Mouse (Mus musculus) midbrain, postnatal 0 days (tissue): Measurements from ENCODE around the gene Tssk3. TPM values are rescaled to one million over a fixed set of nuclear protein-coding genes. Genes with fewer than 3 reads are reported as not detected.
A peak's percentile ranks its signal among the peaks of the same experiment; 100 is the strongest.

Source experiments
- ATAC-seq: fragments of 200-750 bp; cut with Nextera tagmentation; 2 replicates; pipeline ENCODE4 v1.8.0; 2017; ENCODE audit warnings: moderate number of reproducible peaks, mild to moderate bottlenecking, moderate TSS enrichment, moderate library complexity; ENCODE audit not compliant: low FRiP score
- DNase-seq: peaks from one replicate; pipeline ENCODE4 v3.0.0-alpha.2; 2015; ENCODE audit warnings: low spot score
- H3K27ac ChIP-seq: fragments of 300-500 bp; sonication (generic); 2 replicates; pipeline ENCODE4 v1.5.1; 2014; ENCODE audit warnings: low read depth, mild to moderate bottlenecking, low read length, mixed read lengths
- H3K27me3 ChIP-seq: fragments of 300-500 bp; sonication (generic); 2 replicates; pipeline ENCODE4 v1.6.1; 2014; ENCODE audit warnings: low read length, control low read depth, mixed read lengths; ENCODE audit not compliant: insufficient read depth
- H3K36me3 ChIP-seq: fragments of 300-500 bp; sonication (generic); 2 replicates; pipeline ENCODE4 v1.6.1; 2014; ENCODE audit warnings: low read length, control low read depth, mixed read lengths; ENCODE audit not compliant: insufficient read depth
- H3K4me1 ChIP-seq: fragments of 300-500 bp; sonication (generic); 2 replicates; pipeline ENCODE4 v1.6.1; 2014; ENCODE audit warnings: mild to moderate bottlenecking, control low read depth, antibody characterized with exemption, low read length, mixed read lengths; ENCODE audit not compliant: insufficient read depth
- H3K4me2 ChIP-seq: fragments of 300-500 bp; sonication (generic); 2 replicates; pipeline ENCODE4 v1.6.1; 2014; ENCODE audit warnings: low read depth, mild to moderate bottlenecking, low read length, mixed read lengths; ENCODE audit not compliant: poor library complexity, severe bottlenecking
- H3K4me3 ChIP-seq: fragments of 300-500 bp; sonication (generic); 2 replicates; pipeline ENCODE4 v1.5.1; 2014; ENCODE audit warnings: low read depth, mild to moderate bottlenecking, low read length, moderate library complexity
- H3K9ac ChIP-seq: fragments of 300-500 bp; sonication (generic); replicated peaks from 2 replicates; pipeline ENCODE4 v1.6.1; 2014; ENCODE audit warnings: mild to moderate bottlenecking, low read length, moderate library complexity, mixed read lengths; ENCODE audit not compliant: poor library complexity, severe bottlenecking
- H3K9me3 ChIP-seq: fragments of 300-500 bp; sonication (generic); 2 replicates; pipeline ENCODE4 v1.6.1; 2016; ENCODE audit warnings: low read length, control low read depth
- CTCF ChIP-seq: IDR thresholded peaks from 2 replicates; pipeline ENCODE4 v1.5.1; 2016; ENCODE audit warnings: antibody characterized with exemption, mild to moderate bottlenecking
- WGBS: fragments of 180-500 bp; shearing (Covaris S2); extraction: QIAGEN DNeasy Blood & Tissue Kit; methylation state at CpG from one replicate; pipeline ENCODE4 v1.1.7; 2014; 5-methylcytosine and 5-hydroxymethylcytosine counted together
- polyA plus RNA-seq: library from polyadenylated mRNA; unstranded; fragments of >200 nt; fragmentation: Nextera tagmentation; extraction: Ambion mirVana; gene quantifications from 2 replicates; pipeline ENCODE4 v1.2.1, GENCODE M21; 2015
- total RNA-seq: library from RNA; depleted of rRNA; stranded (reverse); fragments of >200 nt; gene quantifications from 2 replicates; pipeline ENCODE4 v1.2.3, GENCODE M21; 2014

Gene Tssk3
- total and polyA plus RNA-seq, 2 experiments from 2014 or later, result 0.16 to 1.7 TPM

- Histone ChIP-seq H3K27me3 (no peaks in the 10 kb centered on the region), H3K9me3 (no peaks in the 10 kb centered on the region), H3K4me2 (no peak overlapping the region), H3K4me1 (no peaks in the 10 kb centered on the region), H3K36me3 (peaks cover 24% of the 10 kb centered on the region; the same call in 1 of the 2 replicates), H3K9ac (no peak overlapping the region), H3K27ac (no peak overlapping the region), H3K4me3 (no peak overlapping the region)
- TF ChIP-seq CTCF, result no peak
- WGBS, result 60% methylated on average over 2 of the region's 2 CpGs
- no peak for DNase-seq
- no peak for ATAC-seq
These were observed 26.1 kb upstream of the Tssk3 start for GRCm38 (mm10) chr4:129516925-129517324.

GRCm38 (mm10) chr4:129514300-129514898, 23.6 kb upstream of the Tssk3 start:
- DNase-seq (peak; percentile 71), ATAC-seq (peak; percentile 47)
- WGBS, result 1% methylated on average over 25 of the region's 35 CpGs
- Histone ChIP-seq H3K36me3 (peaks cover 19% of the 10 kb centered on the region; the same call in 1 of the 2 replicates), H3K27me3 (no peaks in the 10 kb centered on the region), H3K27ac (peak overlapping the region; percentile 98), H3K9me3 (no peaks in the 10 kb centered on the region), H3K4me2 (peak overlapping the region; percentile 58), H3K4me3 (peak overlapping the region; percentile 100), H3K4me1 (no peaks in the 10 kb centered on the region; the same call in 1 of the 2 replicates), H3K9ac (peak overlapping the region; percentile 100)
- TF ChIP-seq CTCF, result peak; percentile 83

- H3K9me3 ChIP-seq, result no peaks in the 10 kb centered on the region
- no peaks in the 10 kb centered on the region for H3K27me3 ChIP-seq
- ATAC-seq (peak; percentile 39), DNase-seq (no peak)
- H3K4me3 ChIP-seq, result peak overlapping the region; percentile 100
- H3K27ac ChIP-seq, result peak overlapping the region; percentile 98
- H3K36me3 ChIP-seq, result peaks cover 19% of the 10 kb centered on the region; the same call in 1 of the 2 replicates
- WGBS, result 0% methylated on average over 12 of the region's 57 CpGs
- H3K4me1 ChIP-seq, result no peaks in the 10 kb centered on the region; the same call in 1 of the 2 replicates
- H3K4me2 ChIP-seq, result peak overlapping the region; percentile 58
- peak overlapping the region; percentile 100 for H3K9ac ChIP-seq
- no peak for TF ChIP-seq CTCF
These were observed 23.1 kb upstream of the Tssk3 start for GRCm38 (mm10) chr4:129513891-129514290.

- H3K27me3 ChIP-seq, result no peaks in the 10 kb centered on the region
- peak within 1 kb of the TSS; percentile 58 for H3K4me2 ChIP-seq
- peak within 1 kb of the TSS; percentile 98 for H3K27ac ChIP-seq
- H3K9ac ChIP-seq, result peak within 1 kb of the TSS; percentile 100
- peak; percentile 82 for ATAC-seq
- peaks cover 14% of the 10 kb centered on the region; the same call in 1 of the 2 replicates for H3K36me3 ChIP-seq
- H3K9me3 ChIP-seq, result no peaks in the 10 kb centered on the region
- no peaks in the 10 kb centered on the region; the same call in 1 of the 2 replicates for H3K4me1 ChIP-seq
- WGBS, result 6% methylated on average over 42 of the region's 47 CpGs
- H3K4me3 ChIP-seq, result peak within 1 kb of the TSS; percentile 100
- TF ChIP-seq CTCF, result no peak
- peak; percentile 93 for DNase-seq
These were observed 22.4 kb upstream of the Tssk3 start, which contains the start of gene Marcksl1 for GRCm38 (mm10) chr4:129513086-129513767. TSS of gene Marcksl1 (plus strand) at chr4:129513581.

- Histone ChIP-seq H3K9ac (no peak overlapping the region), H3K27ac (no peak overlapping the region), H3K36me3 (peaks cover 2% of the 10 kb centered on the region; the same call in 1 of the 2 replicates), H3K4me2 (no peak overlapping the region), H3K4me3 (no peak overlapping the region), H3K4me1 (no peaks in the 10 kb centered on the region; the same call in 1 of the 2 replicates), H3K9me3 (no peaks in the 10 kb centered on the region), H3K27me3 (no peaks in the 10 kb centered on the region)
- no peak for TF ChIP-seq CTCF
- DNase-seq (peak; percentile 48), ATAC-seq (no peak)
- WGBS, result 21% methylated on average over 6 of the region's 6 CpGs
These were observed 20.7 kb upstream of the Tssk3 start for GRCm38 (mm10) chr4:129511413-129512096.
